Mouse (Mus musculus) activated CD4-positive, CD25-positive, alpha-beta regulatory T cell, adult 4 months (primary cell): ENCODE measurements around the gene Mepce. TPM values are rescaled to one million over a fixed set of nuclear protein-coding genes. Genes with fewer than 3 reads are reported as not detected.

Source experiments
- ATAC-seq: one replicate; pipeline ENCODE4 v1.8.0; 2017
- polyA plus RNA-seq, 2 experiments: library from polyadenylated mRNA; unstranded; fragments of 100-300 nt; shearing (Covaris generic); gene quantifications; one replicate each; pipeline ENCODE4 v1.2.1; 2017

Gene Mepce
- polyA plus RNA-seq, 2 experiments from 2014 or later = 22.4 to 26.9 TPM

- ATAC-seq = no peak
Measured at GRCm38 (mm10) chr5:137739471-137739870, 48.0 kb downstream of the Mepce start.

- ATAC-seq = no peak
Measured at GRCm38 (mm10) chr5:137738516-137738915, 48.9 kb downstream of the Mepce start.

- no peak for ATAC-seq
Measured at GRCm38 (mm10) chr5:137737400-137737940, 50.0 kb downstream of the Mepce start.

- ATAC-seq = no peak
Measured at GRCm38 (mm10) chr5:137734289-137735061, 53.0 kb downstream of the Mepce start.

GRCm38 (mm10) chr5:137733638-137734288, 53.7 kb downstream of the Mepce start:
- ATAC-seq = no peak

Other genes with a start within 250 kb of the Mepce start
- not detected for gene Actl6b, start 234.1 kb downstream of the Mepce start, polyA plus RNA-seq
- under 1 TPM; 0.60 to 0.79 TPM for gene Tfr2, start 217.8 kb downstream of the Mepce start, polyA plus RNA-seq
- gene Mospd3, start 186.6 kb downstream of the Mepce start, polyA plus RNA-seq = 10 to 100 TPM; 33.2 to 38.8 TPM
- under 1 TPM in 1 of 2 experiments, not detected in 1; 0.53 TPM for gene Pcolce, start 173.9 kb downstream of the Mepce start, polyA plus RNA-seq
- gene Fbxo24, start 158.7 kb downstream of the Mepce start, polyA plus RNA-seq = under 1 TPM in 1 of 2 experiments, not detected in 1; 0.33 TPM
- gene Lrch4, start 158.5 kb downstream of the Mepce start, polyA plus RNA-seq = 10 to 100 TPM; 61.6 to 68.6 TPM
- gene Gm20605, start 158.5 kb downstream of the Mepce start, polyA plus RNA-seq = 10 to 100 TPM in 1 of 2 experiments, 1 to 10 TPM in 1; 8.1 to 10.2 TPM
- 10 to 100 TPM; 30.0 to 32.3 TPM for gene Sap25, start 146.3 kb downstream of the Mepce start, polyA plus RNA-seq
- gene Irs3, start 141.9 kb downstream of the Mepce start, polyA plus RNA-seq = not detected
- 10 to 100 TPM; 15.8 to 20.1 TPM for gene Agfg2, start 102.9 kb downstream of the Mepce start, polyA plus RNA-seq
- gene Nyap1, start 46.0 kb downstream of the Mepce start, polyA plus RNA-seq = under 1 TPM in 1 of 2 experiments, not detected in 1; 0.19 TPM
- gene Tsc22d4, start 41.9 kb downstream of the Mepce start, polyA plus RNA-seq = 10 to 100 TPM; 62.9 to 82.3 TPM
- gene Ppp1r35, start 8.8 kb downstream of the Mepce start, polyA plus RNA-seq = 1 to 10 TPM; 7.2 to 8.8 TPM
- gene Zcwpw1, start 143 bp upstream of the Mepce start, polyA plus RNA-seq = 10 to 100 TPM in 1 of 2 experiments, 1 to 10 TPM in 1; 5.9 to 10.9 TPM
- gene Pilra, start 48.6 kb upstream of the Mepce start, polyA plus RNA-seq = not detected
- gene Pilrb1, start 70.5 kb upstream of the Mepce start, polyA plus RNA-seq = 1 to 10 TPM in 1 of 2 experiments, not detected in 1; 1.6 TPM
- gene Pilrb2, start 84.2 kb upstream of the Mepce start, polyA plus RNA-seq = not detected
- not detected for gene Cyp3a13, start 134.0 kb upstream of the Mepce start, polyA plus RNA-seq
- gene Gjc3, start 175.4 kb upstream of the Mepce start, polyA plus RNA-seq = not detected
- under 1 TPM in 1 of 2 experiments, not detected in 1; 0.28 TPM for gene Azgp1, start 193.9 kb upstream of the Mepce start, polyA plus RNA-seq
- not detected for gene Smok3a, start 233.6 kb upstream of the Mepce start, polyA plus RNA-seq
- not detected for gene Smok3b, start 233.8 kb upstream of the Mepce start, polyA plus RNA-seq